Mouse (Mus musculus) G1E (cell line): Measurements from ENCODE around the gene Slc38a6. TPM values are rescaled to one million over a fixed set of nuclear protein-coding genes. Genes with fewer than 3 reads are reported as not detected.

Source experiments
- ATAC-seq: 2 replicates; pipeline ENCODE4 v1.8.0; 2016; ENCODE audit warnings: mild to moderate bottlenecking; ENCODE audit not compliant: insufficient number of reproducible peaks, poor library complexity, low FRiP score, severe bottlenecking; ENCODE audit errors: extremely low read depth
- DNase-seq: peaks from one replicate; pipeline ENCODE4 v3.0.0; 2012; ENCODE audit warnings: low spot score
- H3K27me3 ChIP-seq: 2 replicates; pipeline ENCODE4 v1.6.1; 2012; ENCODE audit warnings: mild to moderate bottlenecking, low read length, inconsistent platforms; ENCODE audit not compliant: insufficient read depth
- H3K36me3 ChIP-seq: replicated peaks from 2 replicates; pipeline ENCODE3; 2012; ENCODE audit warnings: mild to moderate bottlenecking, inconsistent platforms
- H3K4me1 ChIP-seq: 2 replicates; pipeline ENCODE4 v1.6.1; 2012; ENCODE audit warnings: low read depth, low read length, inconsistent platforms, mixed read lengths; ENCODE audit not compliant: insufficient read depth
- H3K4me3 ChIP-seq: 2 replicates; pipeline ENCODE4 v1.5.1; 2012; ENCODE audit warnings: low read depth, mild to moderate bottlenecking, inconsistent platforms, low read length, moderate library complexity, mixed read lengths
- H3K9me3 ChIP-seq: replicated peaks from 2 replicates; pipeline ENCODE4 v1.6.1; 2012; ENCODE audit warnings: inconsistent platforms
- CTCF ChIP-seq: IDR thresholded peaks from 2 replicates; pipeline ENCODE4 v1.5.1; 2012; ENCODE audit warnings: low read depth, low read length, inconsistent platforms, mixed read lengths
- GATA1 ChIP-seq: IDR thresholded peaks from 2 replicates; pipeline ENCODE4 v1.6.1; 2012; ENCODE audit warnings: borderline replicate concordance, low read length, inconsistent platforms, mixed read lengths
- GATA2 ChIP-seq: IDR thresholded peaks from 2 replicates; pipeline ENCODE4 v1.6.1; 2012; ENCODE audit warnings: low read depth, low read length, inconsistent platforms, borderline replicate concordance
- POLR2AphosphoS5 ChIP-seq: IDR thresholded peaks from 2 replicates; pipeline ENCODE4 v1.6.1; 2012; ENCODE audit warnings: low read depth, low read length, inconsistent platforms; ENCODE audit not compliant: insufficient replicate concordance
- TAL1 ChIP-seq: conservative IDR thresholded peaks from 2 replicates; pipeline ENCODE4 v1.6.1; 2012; ENCODE audit warnings: low read depth, low read length, inconsistent platforms, mixed read lengths
- polyA plus RNA-seq: library from polyadenylated mRNA; stranded (reverse); fragments of >175 nt; gene quantifications from 2 replicates; pipeline ENCODE4 v1.2.3, GENCODE M21; 2012
- total RNA-seq, 2 experiments: library from RNA; stranded (forward) in 1 of 2; stranded (reverse) in 1 of 2; fragments of 200-1000 nt in 1 of 2; fragments of >200 nt in 1 of 2; fragmentation: Nextera tagmentation in 1 of 2; gene quantifications; 2 replicates each; pipeline ENCODE4 v1.2.3; 2014 to 2017

The Slc38a6 gene
- total and polyA plus RNA-seq, 3 experiments, result 2.7 to 26.3 (median 12.5) TPM

DNA sequence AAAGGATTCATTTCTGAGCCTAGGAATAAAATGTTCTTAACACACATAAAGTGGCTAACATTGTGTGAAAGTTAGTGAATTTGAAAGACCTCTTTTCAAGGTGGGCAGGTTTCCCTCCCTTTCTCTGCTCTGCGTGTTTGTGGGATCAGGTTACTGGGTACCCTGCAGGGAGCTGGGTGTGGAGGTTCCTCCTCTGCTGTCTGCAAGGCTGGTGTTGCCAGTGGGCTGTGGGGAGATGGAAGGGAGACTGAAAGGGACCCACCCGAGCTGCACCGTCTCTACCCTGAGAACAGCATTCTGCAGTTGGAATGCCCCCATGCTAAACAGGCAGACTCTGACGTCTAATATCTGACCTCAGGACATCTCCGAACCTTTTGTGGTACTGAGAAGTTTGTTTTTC lies 70.7 kb downstream of the Slc38a6 start:
- H3K4me3 ChIP-seq, result no peak overlapping the region
- DNase-seq (no peak), ATAC-seq (no peak)
- TF ChIP-seq CTCF (no peak), GATA1 (no peak), TAL1 (no peak), GATA2 (no peak)
- no peaks in the 10 kb centered on the region for H3K27me3 ChIP-seq
- no peaks in the 10 kb centered on the region for H3K9me3 ChIP-seq
- no peaks in the 10 kb centered on the region for H3K4me1 ChIP-seq
- peaks cover 14% of the 10 kb centered on the region for H3K36me3 ChIP-seq

DNA sequence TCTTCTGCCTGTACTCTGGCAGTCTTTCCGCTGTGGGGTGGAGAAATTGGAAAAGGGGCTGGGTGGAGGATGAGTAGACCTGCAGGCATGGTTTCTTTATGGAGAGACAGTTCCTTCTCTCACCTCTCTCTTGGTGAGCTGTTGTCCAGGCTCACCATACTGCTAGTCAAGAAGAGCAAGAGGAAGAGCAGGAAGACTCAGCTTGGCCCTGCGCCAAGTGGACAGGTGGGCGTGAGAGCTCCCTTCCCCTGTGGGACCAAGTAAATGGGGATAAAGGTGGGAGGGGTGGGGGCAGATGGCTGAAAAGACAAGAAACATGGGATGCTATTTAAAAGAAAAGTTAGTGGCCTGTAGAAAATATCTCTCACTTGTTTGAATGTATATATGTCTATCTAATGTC lies 71.2 kb downstream of the Slc38a6 start:
- Histone ChIP-seq H3K27me3 (no peaks in the 10 kb centered on the region), H3K4me3 (no peak overlapping the region), H3K9me3 (no peaks in the 10 kb centered on the region), H3K4me1 (no peaks in the 10 kb centered on the region), H3K36me3 (peaks cover 14% of the 10 kb centered on the region)
- ATAC-seq (no peak), DNase-seq (no peak)
- TF ChIP-seq CTCF (no peak), POLR2AphosphoS5 (no peak), TAL1 (no peak), GATA1 (no peak)

DNA sequence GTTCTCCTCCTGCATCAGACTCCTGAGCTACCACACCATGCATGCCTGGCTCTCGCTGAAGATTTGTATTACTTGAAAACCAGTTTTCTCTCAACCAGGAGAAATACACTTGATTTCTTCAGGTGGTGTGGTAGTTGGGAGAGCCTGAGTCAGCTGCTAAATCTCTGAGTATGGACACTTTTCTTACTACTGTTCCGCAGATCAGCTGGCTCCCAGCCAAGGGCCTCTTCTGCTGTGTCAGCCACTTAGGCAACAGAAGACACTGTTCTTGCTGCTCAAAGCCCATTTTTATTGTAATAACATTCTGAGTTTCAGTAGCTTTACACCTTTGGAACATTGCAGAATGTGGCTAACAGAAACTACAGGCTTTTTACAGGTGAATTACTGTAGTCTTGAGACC lies 72.1 kb downstream of the Slc38a6 start:
- DNase-seq (no peak), ATAC-seq (no peak)
- no peaks in the 10 kb centered on the region for H3K4me1 ChIP-seq
- no peak for TF ChIP-seq CTCF
- TF ChIP-seq POLR2AphosphoS5, result no peak
- TF ChIP-seq GATA1, result no peak
- TF ChIP-seq TAL1, result no peak
- TF ChIP-seq GATA2, result no peak
- no peaks in the 10 kb centered on the region for H3K9me3 ChIP-seq
- no peaks in the 10 kb centered on the region for H3K27me3 ChIP-seq
- H3K4me3 ChIP-seq, result no peak overlapping the region
- H3K36me3 ChIP-seq, result peaks cover 11% of the 10 kb centered on the region

DNA sequence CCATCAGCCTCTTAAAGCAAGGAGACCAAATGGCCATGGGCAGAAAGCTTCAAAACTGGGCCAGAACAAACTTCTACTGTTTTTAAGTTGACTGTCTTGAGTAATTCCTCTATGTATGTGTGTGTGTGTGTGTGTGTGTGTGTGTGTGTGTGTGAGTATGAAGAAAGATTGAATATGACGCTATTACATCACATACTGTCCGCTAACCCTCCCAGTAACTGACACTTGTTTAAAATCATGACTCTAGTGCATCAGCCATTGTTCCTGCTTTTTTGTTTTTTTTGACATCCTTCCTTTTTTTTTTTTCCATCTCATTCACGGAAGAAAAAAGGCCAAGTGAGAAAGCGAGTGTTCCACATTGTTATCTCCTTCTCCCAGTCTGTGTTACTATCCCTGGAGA lies 72.9 kb downstream of the Slc38a6 start:
- Histone ChIP-seq H3K36me3 (peaks cover 9% of the 10 kb centered on the region), H3K27me3 (0 out of 2 replicates have a peak, but pooled peaks cover 4% of the 10 kb centered on the region), H3K9me3 (no peaks in the 10 kb centered on the region), H3K4me1 (no peaks in the 10 kb centered on the region), H3K4me3 (no peak overlapping the region)
- TF ChIP-seq GATA2 (no peak), GATA1 (no peak), POLR2AphosphoS5 (no peak), CTCF (no peak), TAL1 (no peak)
- ATAC-seq (no peak), DNase-seq (no peak)

DNA sequence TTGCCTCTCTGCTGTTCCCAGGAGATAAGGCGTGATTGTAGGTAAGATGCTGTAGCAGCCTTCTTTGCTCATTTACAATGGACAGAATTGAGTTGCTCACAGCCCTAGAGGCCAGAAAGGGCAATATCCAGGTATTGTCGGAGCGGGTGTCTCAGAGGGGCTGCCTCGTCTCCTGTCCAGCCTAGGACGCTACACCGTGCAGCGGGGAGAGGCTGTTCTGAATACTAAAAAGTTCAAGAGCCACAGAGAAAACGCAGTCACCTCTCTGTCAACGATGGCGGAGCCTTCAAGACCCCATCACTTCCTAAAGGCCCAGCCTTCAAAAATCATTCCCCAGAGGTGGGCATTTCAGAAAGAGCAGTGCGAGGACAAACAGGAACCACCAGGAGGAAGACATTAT lies 74.6 kb downstream of the Slc38a6 start:
- Histone ChIP-seq H3K36me3 (peaks cover 5% of the 10 kb centered on the region), H3K27me3 (0 out of 2 replicates have a peak, but pooled peaks cover 4% of the 10 kb centered on the region), H3K4me3 (no peak overlapping the region), H3K4me1 (no peaks in the 10 kb centered on the region), H3K9me3 (no peaks in the 10 kb centered on the region)
- TF ChIP-seq GATA2 (no peak), POLR2AphosphoS5 (no peak)
- ATAC-seq (no peak), DNase-seq (no peak)

DNA sequence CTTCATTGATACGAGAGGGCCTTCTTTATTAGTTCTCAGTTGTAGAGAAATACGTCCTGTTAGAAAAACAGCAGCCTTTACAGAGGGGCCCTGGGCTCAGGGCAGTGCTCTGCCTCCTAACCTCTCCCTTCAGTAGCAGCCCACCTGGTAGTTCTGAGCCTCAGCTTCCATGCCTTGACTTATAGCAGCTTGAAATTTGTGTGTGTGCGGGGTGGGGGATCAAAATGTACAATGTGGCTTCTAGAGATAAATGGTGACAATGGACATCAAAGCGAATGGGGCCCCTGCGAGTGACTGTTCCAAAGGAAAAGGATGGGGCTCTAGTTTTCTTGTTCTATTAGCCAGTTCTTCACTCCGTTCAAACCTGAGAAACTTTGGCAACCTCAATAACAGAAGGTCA lies 76.8 kb downstream of the Slc38a6 start:
- Histone ChIP-seq H3K27me3 (peaks cover 20% of the 10 kb centered on the region), H3K36me3 (no peaks in the 10 kb centered on the region), H3K4me3 (no peak overlapping the region), H3K9me3 (no peaks in the 10 kb centered on the region), H3K4me1 (no peaks in the 10 kb centered on the region)
- TF ChIP-seq CTCF (no peak), POLR2AphosphoS5 (no peak), GATA1 (no peak), TAL1 (no peak), GATA2 (no peak)
- no peak for ATAC-seq
- DNase-seq, result no peak

DNA sequence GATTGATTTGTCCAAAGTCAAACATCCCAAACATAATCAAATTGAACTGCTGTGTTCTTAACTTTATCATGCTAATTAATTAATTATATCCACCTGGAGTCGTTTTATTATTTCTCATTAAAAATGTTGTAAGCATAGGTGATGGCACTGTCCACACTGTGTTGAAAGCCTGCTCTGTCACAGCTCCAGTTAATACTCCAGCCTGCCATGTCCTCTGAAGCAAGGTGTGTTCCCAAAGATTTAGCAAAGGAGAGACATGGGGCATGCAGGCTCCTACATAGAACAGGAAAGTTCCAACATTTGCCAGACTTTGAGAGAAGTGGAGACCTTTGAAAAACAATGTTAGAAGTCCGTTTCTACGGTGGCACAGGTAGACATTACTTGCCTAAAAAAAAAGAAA lies 77.4 kb downstream of the Slc38a6 start:
- Histone ChIP-seq H3K27me3 (peaks cover 26% of the 10 kb centered on the region), H3K4me3 (no peak overlapping the region), H3K9me3 (no peaks in the 10 kb centered on the region), H3K4me1 (no peaks in the 10 kb centered on the region), H3K36me3 (no peaks in the 10 kb centered on the region)
- no peak for DNase-seq
- TF ChIP-seq GATA2, result no peak
- TF ChIP-seq CTCF, result no peak
- TF ChIP-seq POLR2AphosphoS5, result no peak
- TF ChIP-seq GATA1, result no peak
- no peak for TF ChIP-seq TAL1
- ATAC-seq, result no peak
